Mouse (Mus musculus): ENCODE measurements around the gene Vstm2l. TPM values are rescaled to one million over a fixed set of nuclear protein-coding genes. Genes with fewer than 3 reads are reported as not detected.
A peak's percentile ranks its signal among the peaks of the same experiment; 100 is the strongest.

Vstm2l gene
- polyA plus RNA-seq, 1 experiment from 2014 or later, result 26.6 TPM

DNA sequence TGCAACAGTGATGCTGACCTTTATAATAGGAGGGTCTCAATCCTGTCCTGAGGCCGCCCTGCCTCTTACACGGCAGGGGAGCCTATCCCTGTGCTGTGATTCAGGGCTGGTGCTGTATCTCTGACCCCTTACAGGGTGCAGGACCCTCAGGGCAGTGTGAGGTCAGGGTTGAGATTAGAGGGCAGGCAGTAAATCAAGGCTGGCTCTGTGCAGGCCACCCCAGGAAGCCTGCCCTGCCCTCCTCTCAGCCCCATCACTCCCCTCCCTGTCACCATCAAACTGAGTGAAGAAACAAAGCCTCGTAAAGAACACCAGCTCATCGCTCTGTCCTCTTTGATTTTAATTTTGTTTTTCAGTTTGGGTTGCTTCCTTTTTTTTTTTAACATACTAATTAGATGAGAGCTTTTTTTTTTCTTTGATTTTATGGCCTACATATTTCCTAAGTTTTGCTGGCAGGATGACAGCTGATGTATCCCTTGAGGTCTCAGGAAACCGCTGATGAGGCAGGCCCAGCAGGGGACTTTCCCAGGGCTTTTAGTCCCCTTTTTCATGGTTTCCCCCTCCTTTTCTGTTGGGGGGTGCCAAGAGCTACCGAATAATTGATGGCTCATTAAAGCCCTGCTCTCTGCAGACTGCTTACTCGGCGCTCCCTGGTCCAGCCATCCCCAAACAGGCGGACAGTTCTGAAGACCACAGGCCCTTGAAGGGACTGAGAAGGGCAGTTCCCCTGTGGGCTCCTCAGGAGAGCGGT lies 27.0 kb upstream of the Vstm2l start:
- H3K4me1 ChIP-seq (ENCODE audit: control insufficient read depth, insufficient read depth, low read length), result peaks cover 34% of the 10 kb centered on the region

GRCm38 (mm10) chr2:157891166-157891565 lies 23.3 kb upstream of the Vstm2l start:
- ATAC-seq, result no peak
- Histone ChIP-seq H3K4me3 (ENCODE audit: low read depth, low read length) (no peak overlapping the region), H3K27ac (ENCODE audit: low read length) (no peak overlapping the region), H3K9ac (ENCODE audit: low read depth, low read length) (no peak overlapping the region), H3K36me3 (ENCODE audit: control insufficient read depth, insufficient read depth, low read length) (no peaks in the 10 kb centered on the region), H3K27me3 (ENCODE audit: control insufficient read depth, insufficient read depth, low read depth, low read length) (no peaks in the 10 kb centered on the region), H3K4me1 (ENCODE audit: control insufficient read depth, insufficient read depth, low read length) (peaks cover 33% of the 10 kb centered on the region), H3K4me2 (ENCODE audit: low read length) (no peak overlapping the region), H3K9me3 (replicated peaks; ENCODE audit: control insufficient read depth, low read length, poor library complexity, severe bottlenecking) (no peaks in the 10 kb centered on the region)
- 66% methylated on average over 6 of the region's 6 CpGs for WGBS

More for the DNA sequence above, 27.0 kb upstream of the Vstm2l start:
- Histone ChIP-seq H3K4me3 (ENCODE audit: low read depth, low read length) (no peak overlapping the region), H3K27me3 (ENCODE audit: control insufficient read depth, insufficient read depth, low read depth, low read length) (no peaks in the 10 kb centered on the region), H3K4me2 (ENCODE audit: low read length) (no peak overlapping the region), H3K9me3 (replicated peaks; ENCODE audit: control insufficient read depth, low read length, poor library complexity, severe bottlenecking) (no peaks in the 10 kb centered on the region), H3K36me3 (ENCODE audit: control insufficient read depth, insufficient read depth, low read length) (0 out of 2 replicates have a peak, but pooled peaks cover 2% of the 10 kb centered on the region), H3K27ac (ENCODE audit: low read length) (peak overlapping the region; percentile 78), H3K9ac (ENCODE audit: low read depth, low read length) (no peak overlapping the region)
- WGBS, result 20% methylated on average over 10 of the region's 10 CpGs
- no peak for ATAC-seq

DNA sequence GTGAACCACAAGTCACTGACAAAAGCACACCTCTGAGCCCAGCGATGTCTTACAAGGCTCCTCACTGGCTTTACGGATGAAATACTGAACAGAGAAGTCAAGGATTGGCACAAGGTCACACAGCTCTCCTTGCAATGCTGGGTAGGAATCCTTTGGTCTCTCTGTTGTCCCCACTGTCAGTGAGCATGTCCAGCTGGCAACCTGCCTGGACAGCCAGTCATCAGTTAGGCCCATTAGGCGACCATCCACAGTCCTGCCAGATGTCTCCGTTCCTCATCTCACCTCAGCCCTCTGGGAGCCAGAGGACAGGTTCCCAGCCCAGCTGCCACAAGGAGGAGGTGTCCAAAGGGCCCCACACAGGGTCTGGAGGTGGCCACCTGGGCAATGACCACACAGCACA lies 17.3 kb upstream of the Vstm2l start:
- no peaks in the 10 kb centered on the region for H3K36me3 ChIP-seq (ENCODE audit: control insufficient read depth, insufficient read depth, low read length)
- H3K9me3 ChIP-seq (replicated peaks; ENCODE audit: control insufficient read depth, low read length, poor library complexity, severe bottlenecking), result no peaks in the 10 kb centered on the region
- H3K4me1 ChIP-seq (ENCODE audit: control insufficient read depth, insufficient read depth, low read length), result no peaks in the 10 kb centered on the region
- no peaks in the 10 kb centered on the region; the same call in 1 of the 2 replicates for H3K27me3 ChIP-seq (ENCODE audit: control insufficient read depth, insufficient read depth, low read depth, low read length)
- no peak overlapping the region for H3K4me3 ChIP-seq (ENCODE audit: low read depth, low read length)
- no peak for ATAC-seq
- no peak overlapping the region for H3K9ac ChIP-seq (ENCODE audit: low read depth, low read length)
- no peak overlapping the region for H3K27ac ChIP-seq (ENCODE audit: low read length)
- H3K4me2 ChIP-seq (ENCODE audit: low read length), result no peak overlapping the region
- WGBS, result 83% methylated on average over 4 of the region's 4 CpGs

GRCm38 (mm10) chr2:157913204-157913636 lies 1.2 kb upstream of the Vstm2l start:
- peak overlapping the region; percentile 50 for H3K9ac ChIP-seq (ENCODE audit: low read depth, low read length)
- peak overlapping the region; percentile 88 for H3K4me2 ChIP-seq (ENCODE audit: low read length)
- H3K27me3 ChIP-seq (ENCODE audit: control insufficient read depth, insufficient read depth, low read depth, low read length), result peaks cover 2% of the 10 kb centered on the region; the same call in 1 of the 2 replicates
- H3K36me3 ChIP-seq (ENCODE audit: control insufficient read depth, insufficient read depth, low read length), result no peaks in the 10 kb centered on the region
- under 1% methylated on average over 16 of the region's 16 CpGs for WGBS
- H3K27ac ChIP-seq (ENCODE audit: low read length), result peak overlapping the region; percentile 93
- no peak for ATAC-seq
- no peaks in the 10 kb centered on the region for H3K9me3 ChIP-seq (replicated peaks; ENCODE audit: control insufficient read depth, low read length, poor library complexity, severe bottlenecking)
- H3K4me3 ChIP-seq (ENCODE audit: low read depth, low read length), result peak overlapping the region; percentile 76
- peaks cover 26% of the 10 kb centered on the region for H3K4me1 ChIP-seq (ENCODE audit: control insufficient read depth, insufficient read depth, low read length)

DNA sequence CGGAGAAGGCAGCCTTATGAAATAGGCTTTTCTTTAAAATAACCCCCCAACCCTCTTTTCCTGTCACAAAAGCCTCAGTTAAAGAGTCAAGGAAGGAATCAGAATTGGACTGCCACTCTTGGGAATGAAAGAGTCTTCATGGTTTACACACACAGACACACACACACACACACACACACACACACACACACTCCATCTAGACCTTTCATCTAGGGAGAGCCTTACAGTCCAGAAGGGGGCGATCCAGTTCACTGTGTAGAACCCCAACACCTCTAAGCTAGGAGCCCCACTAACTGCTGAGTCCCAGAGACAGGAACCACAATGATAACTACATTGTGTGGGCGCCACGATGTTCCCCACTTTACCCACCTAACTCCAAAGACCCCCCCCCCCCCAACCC lies 748 bp upstream of the Vstm2l start:
- Histone ChIP-seq H3K4me1 (ENCODE audit: control insufficient read depth, insufficient read depth, low read length) (peaks cover 30% of the 10 kb centered on the region), H3K9ac (ENCODE audit: low read depth, low read length) (peak overlapping the region; percentile 50), H3K27me3 (ENCODE audit: control insufficient read depth, insufficient read depth, low read depth, low read length) (no peaks in the 10 kb centered on the region; the same call in 1 of the 2 replicates), H3K4me2 (ENCODE audit: low read length) (peak overlapping the region; percentile 88), H3K27ac (ENCODE audit: low read length) (peak overlapping the region; percentile 93), H3K36me3 (ENCODE audit: control insufficient read depth, insufficient read depth, low read length) (no peaks in the 10 kb centered on the region), H3K9me3 (replicated peaks; ENCODE audit: control insufficient read depth, low read length, poor library complexity, severe bottlenecking) (no peaks in the 10 kb centered on the region), H3K4me3 (ENCODE audit: low read depth, low read length) (peak overlapping the region; percentile 76)
- 2% methylated on average over 4 of the region's 4 CpGs for WGBS
- ATAC-seq, result peak; percentile 47; the same call in 1 of the 2 replicates

DNA sequence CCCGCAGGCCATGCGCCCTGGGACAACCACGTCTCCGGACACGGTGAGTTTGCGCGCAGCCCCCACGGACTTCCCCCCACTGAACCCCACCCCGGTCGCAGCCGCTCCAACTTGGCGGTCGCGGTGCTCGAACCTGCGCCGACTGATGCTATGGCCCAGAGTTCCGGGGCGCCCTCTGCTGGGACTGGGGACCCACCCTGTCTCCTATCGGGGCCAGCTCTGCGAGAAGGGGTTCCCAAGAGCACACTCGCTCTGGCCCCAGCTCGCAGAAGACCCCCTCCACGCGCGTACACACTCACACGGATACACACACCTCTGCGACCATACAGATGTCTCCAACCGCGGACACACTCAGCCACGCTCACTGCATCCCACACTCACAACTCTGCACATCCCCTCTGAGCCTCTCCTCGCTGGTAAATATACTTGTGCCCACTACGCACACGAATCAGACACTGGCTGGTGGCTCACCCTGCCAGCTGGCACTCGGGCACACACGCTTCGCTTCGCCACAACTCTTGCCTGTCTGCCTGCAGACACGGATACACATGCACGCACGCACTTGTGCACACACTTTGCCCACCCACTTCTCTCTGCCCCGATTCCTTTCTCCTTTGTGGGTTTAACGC lies 550 bp downstream of the Vstm2l start:
- Histone ChIP-seq H3K4me1 (ENCODE audit: control insufficient read depth, insufficient read depth, low read length) (peaks cover 40% of the 10 kb centered on the region), H3K36me3 (ENCODE audit: control insufficient read depth, insufficient read depth, low read length) (no peaks in the 10 kb centered on the region)
- 30% methylated on average over 39 of the region's 43 CpGs for WGBS

GRCm38 (mm10) chr2:157918529-157918928 lies 4.1 kb downstream of the Vstm2l start:
- peak overlapping the region; percentile 12; the same call in 1 of the 2 replicates for H3K4me3 ChIP-seq (ENCODE audit: low read depth, low read length)
- no peaks in the 10 kb centered on the region for H3K27me3 ChIP-seq (ENCODE audit: control insufficient read depth, insufficient read depth, low read depth, low read length)
- no peaks in the 10 kb centered on the region for H3K9me3 ChIP-seq (replicated peaks; ENCODE audit: control insufficient read depth, low read length, poor library complexity, severe bottlenecking)
- WGBS, result 4% methylated on average over 10 of the region's 10 CpGs
- no peak for ATAC-seq
- H3K36me3 ChIP-seq (ENCODE audit: control insufficient read depth, insufficient read depth, low read length), result no peaks in the 10 kb centered on the region
- H3K27ac ChIP-seq (ENCODE audit: low read length), result peak overlapping the region; percentile 56
- H3K9ac ChIP-seq (ENCODE audit: low read depth, low read length), result peak overlapping the region; percentile 51
- H3K4me1 ChIP-seq (ENCODE audit: control insufficient read depth, insufficient read depth, low read length), result peaks cover 54% of the 10 kb centered on the region
- peak overlapping the region; percentile 88 for H3K4me2 ChIP-seq (ENCODE audit: low read length)

More for the DNA sequence above, 550 bp downstream of the Vstm2l start:
- H3K27ac ChIP-seq (ENCODE audit: low read length), result peak overlapping the region; percentile 93
- H3K27me3 ChIP-seq (ENCODE audit: control insufficient read depth, insufficient read depth, low read depth, low read length), result no peaks in the 10 kb centered on the region
- peak overlapping the region; percentile 89 for H3K9ac ChIP-seq (ENCODE audit: low read depth, low read length)
- peak overlapping the region; percentile 76 for H3K4me3 ChIP-seq (ENCODE audit: low read depth, low read length)
- no peaks in the 10 kb centered on the region for H3K9me3 ChIP-seq (replicated peaks; ENCODE audit: control insufficient read depth, low read length, poor library complexity, severe bottlenecking)
- peak; percentile 31 for ATAC-seq
- H3K4me2 ChIP-seq (ENCODE audit: low read length), result peak overlapping the region; percentile 88

DNA sequence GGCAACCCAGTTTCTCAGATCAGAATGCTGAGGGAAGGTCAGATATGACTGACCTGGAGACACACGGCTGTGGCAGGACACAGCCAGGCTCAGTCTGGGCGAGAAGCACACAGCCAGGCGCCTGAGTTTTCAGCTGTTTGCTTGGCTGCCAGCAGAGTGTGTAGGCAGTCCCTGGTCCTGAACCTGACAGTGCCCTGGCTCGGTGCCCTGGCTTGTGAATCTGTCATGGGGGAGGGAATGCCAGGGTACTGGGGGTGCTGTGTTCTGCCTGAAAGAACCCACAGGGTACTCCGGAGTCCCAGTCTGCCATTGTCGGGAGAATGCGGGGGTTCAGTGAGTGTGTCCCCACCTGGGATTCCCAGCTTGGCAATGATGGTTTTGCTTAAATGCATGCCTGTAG lies 7.1 kb downstream of the Vstm2l start:
- Histone ChIP-seq H3K36me3 (ENCODE audit: control insufficient read depth, insufficient read depth, low read length) (no peaks in the 10 kb centered on the region), H3K4me3 (ENCODE audit: low read depth, low read length) (no peak overlapping the region), H3K9ac (ENCODE audit: low read depth, low read length) (0 out of 2 replicates have a peak overlapping the region, but pooled peaks have one; percentile 31), H3K4me2 (ENCODE audit: low read length) (peak overlapping the region; percentile 26; the same call in 1 of the 2 replicates), H3K4me1 (ENCODE audit: control insufficient read depth, insufficient read depth, low read length) (peaks cover 60% of the 10 kb centered on the region), H3K9me3 (replicated peaks; ENCODE audit: control insufficient read depth, low read length, poor library complexity, severe bottlenecking) (no peaks in the 10 kb centered on the region), H3K27me3 (ENCODE audit: control insufficient read depth, insufficient read depth, low read depth, low read length) (no peaks in the 10 kb centered on the region), H3K27ac (ENCODE audit: low read length) (no peak overlapping the region)
- WGBS, result 67% methylated on average over 7 of the region's 7 CpGs
- no peak for ATAC-seq

DNA sequence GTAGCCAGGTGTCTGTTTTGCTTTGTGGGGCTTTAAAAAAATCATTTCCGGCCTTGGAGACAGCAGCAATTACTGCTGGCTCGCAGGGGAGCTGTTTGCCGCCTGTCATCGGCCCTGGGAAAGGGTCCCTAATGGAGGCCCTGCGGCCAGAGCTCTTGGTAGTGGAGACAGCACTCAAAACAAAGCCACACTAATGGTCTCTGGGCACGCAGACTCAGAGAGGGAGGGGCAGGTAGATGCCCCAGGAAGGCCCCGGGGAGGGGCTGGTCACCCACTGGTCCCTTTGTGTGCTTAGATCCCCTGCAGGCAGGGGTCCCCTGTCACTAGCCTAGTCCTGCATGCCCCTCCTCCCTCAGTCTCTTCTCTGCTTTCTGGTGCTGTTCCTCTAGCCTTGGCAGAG lies 9.0 kb downstream of the Vstm2l start:
- Histone ChIP-seq H3K36me3 (ENCODE audit: control insufficient read depth, insufficient read depth, low read length) (no peaks in the 10 kb centered on the region), H3K4me2 (ENCODE audit: low read length) (peak overlapping the region; percentile 45), H3K27me3 (ENCODE audit: control insufficient read depth, insufficient read depth, low read depth, low read length) (no peaks in the 10 kb centered on the region), H3K9me3 (replicated peaks; ENCODE audit: control insufficient read depth, low read length, poor library complexity, severe bottlenecking) (no peaks in the 10 kb centered on the region), H3K4me1 (ENCODE audit: control insufficient read depth, insufficient read depth, low read length) (peaks cover 63% of the 10 kb centered on the region), H3K27ac (ENCODE audit: low read length) (peak overlapping the region; percentile 51; the same call in 1 of the 2 replicates), H3K9ac (ENCODE audit: low read depth, low read length) (peak overlapping the region; percentile 10), H3K4me3 (ENCODE audit: low read depth, low read length) (no peak overlapping the region)
- whole genome bisulfite sequencing, result 3% methylated on average over 7 of the region's 7 CpGs
- ATAC-seq, result no peak
